Mouse (Mus musculus): ENCODE results near the gene Dlat.

GRCm38 (mm10) chr9:50679406-50679805, 19.8 kb upstream of the Dlat start:
- TF ChIP-seq MYOD1 (IDR thresholded peaks at IDR 0.05; ENCODE audit: control insufficient read depth, insufficient read length, low read depth): no peak
- no peak for TF ChIP-seq MAX (IDR thresholded peaks at IDR 0.05)
- no peak for TF ChIP-seq CTCF (IDR thresholded peaks at IDR 0.05; ENCODE audit: control insufficient read depth, insufficient read depth, insufficient read length)
- no peak for TF ChIP-seq USF1 (IDR thresholded peaks at IDR 0.05; ENCODE audit: low read depth)
- TF ChIP-seq MYOG (IDR thresholded peaks at IDR 0.05; ENCODE audit: control insufficient read depth, extremely low read depth, insufficient read length): no peak
- TF ChIP-seq CEBPB (IDR thresholded peaks at IDR 0.05; ENCODE audit: low read depth): no peak
